Mouse (Mus musculus): ENCODE results near the gene Ppm1a. TPM values are rescaled to one million over a fixed set of nuclear protein-coding genes. Genes with fewer than 3 reads are reported as not detected.

Ppm1a gene
- polyA plus RNA-seq (2014; fragmentation: Illumina TruSeq; extraction: RNeasy Lipid Tissue Mini Kit (QIAGEN cat#74804); ENCODE audit: insufficient read depth, low read depth, low replicate concordance): 70.4 TPM

DNA sequence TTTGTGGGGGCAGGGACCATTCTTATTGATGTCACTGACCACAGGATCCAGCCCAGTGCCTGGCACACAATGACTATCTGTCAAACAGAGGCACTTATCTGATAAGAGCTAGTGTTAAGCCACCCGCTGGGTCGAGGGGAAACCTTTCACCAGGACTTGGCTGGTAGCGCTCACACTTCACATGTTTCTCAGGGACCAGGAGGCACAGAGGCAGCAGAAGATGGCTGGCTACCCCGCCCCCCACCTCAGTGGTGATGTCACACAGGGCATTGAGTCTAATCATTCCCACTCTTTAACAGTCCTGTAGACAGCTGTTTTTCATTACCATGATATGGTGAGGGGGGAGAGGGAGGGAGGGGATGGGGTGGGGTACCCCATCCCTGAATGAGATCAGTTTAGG lies at the start of gene Ppm1a:
Ppm1a (plus strand) TSS at position 370 of the 400 bp plus-strand sequence.

Other genes with a start within 250 kb of the Ppm1a start
- gene Pcnx4, start 221.1 kb upstream of the Ppm1a start, polyA plus RNA-seq (2014; fragmentation: Illumina TruSeq; extraction: RNeasy Lipid Tissue Mini Kit (QIAGEN cat#74804); ENCODE audit: insufficient read depth, low read depth, low replicate concordance): 4.3 TPM
- not detected for gene Gm4756, start 107.8 kb upstream of the Ppm1a start, polyA plus RNA-seq (2014; fragmentation: Illumina TruSeq; extraction: RNeasy Lipid Tissue Mini Kit (QIAGEN cat#74804); ENCODE audit: insufficient read depth, low read depth, low replicate concordance)
- gene Dhrs7, start 92.5 kb upstream of the Ppm1a start, polyA plus RNA-seq (2014; fragmentation: Illumina TruSeq; extraction: RNeasy Lipid Tissue Mini Kit (QIAGEN cat#74804); ENCODE audit: insufficient read depth, low read depth, low replicate concordance): 66.5 TPM
- not detected for gene Six6, start 182.4 kb downstream of the Ppm1a start, polyA plus RNA-seq (2014; fragmentation: Illumina TruSeq; extraction: RNeasy Lipid Tissue Mini Kit (QIAGEN cat#74804); ENCODE audit: insufficient read depth, low read depth, low replicate concordance)
- not detected for gene 4930447C04Rik, start 183.3 kb downstream of the Ppm1a start, polyA plus RNA-seq (2014; fragmentation: Illumina TruSeq; extraction: RNeasy Lipid Tissue Mini Kit (QIAGEN cat#74804); ENCODE audit: insufficient read depth, low read depth, low replicate concordance)